Mouse (Mus musculus) testis, adult 2 months (tissue): ENCODE measurements around the gene Ppm1l. TPM values are rescaled to one million over a fixed set of nuclear protein-coding genes. Genes with fewer than 3 reads are reported as not detected.

Source experiments
- H3K27ac ChIP-seq: fragments of 200-500 bp; 2 replicates; pipeline ENCODE4 v1.5.1; 2012; ENCODE audit warnings: low read depth, low read length; ENCODE audit not compliant: control insufficient read depth, insufficient read depth
- H3K27me3 ChIP-seq: fragments of 200-500 bp; 2 replicates; pipeline ENCODE4 v1.6.1; 2012; ENCODE audit warnings: mild to moderate bottlenecking, low read length, moderate library complexity; ENCODE audit not compliant: control insufficient read depth, insufficient read depth
- H3K36me3 ChIP-seq: fragments of 200-500 bp; 2 replicates; pipeline ENCODE4 v1.6.1; 2012; ENCODE audit warnings: mild to moderate bottlenecking, low read length; ENCODE audit not compliant: control insufficient read depth, insufficient read depth
- H3K4me1 ChIP-seq: fragments of 200-500 bp; 2 replicates; pipeline ENCODE4 v1.6.1; 2012; ENCODE audit warnings: low read length; ENCODE audit not compliant: control insufficient read depth, insufficient read depth
- H3K4me3 ChIP-seq: fragments of 200-500 bp; 2 replicates; pipeline ENCODE4 v1.5.1; 2012; ENCODE audit warnings: low read depth, mild to moderate bottlenecking, low read length, moderate library complexity, mixed read lengths; ENCODE audit not compliant: control insufficient read depth
- CTCF ChIP-seq: fragments of 200-500 bp; IDR thresholded peaks from 2 replicates; pipeline ENCODE4 v1.5.1; 2012; ENCODE audit warnings: low read depth, mild to moderate bottlenecking, inconsistent platforms, low read length, moderate library complexity; ENCODE audit not compliant: control insufficient read depth, insufficient read depth, insufficient replicate concordance
- POLR2A ChIP-seq: fragments of 200-500 bp; IDR thresholded peaks from 2 replicates; pipeline ENCODE4 v1.6.1; 2012; ENCODE audit warnings: low read depth, mild to moderate bottlenecking, inconsistent platforms, low read length, moderate library complexity; ENCODE audit not compliant: control insufficient read depth
- polyA plus RNA-seq: library from polyadenylated mRNA; depleted of rRNA; stranded (reverse); fragments of >200 nt; gene quantifications from 2 replicates; pipeline ENCODE4 v1.2.3, GENCODE M21; 2012

Ppm1l gene
- polyA plus RNA-seq, 1 experiment: 2.2 TPM

- Histone ChIP-seq H3K27me3 (no peaks in the 10 kb centered on the region), H3K36me3 (no peaks in the 10 kb centered on the region), H3K4me3 (no peak overlapping the region), H3K4me1 (no peaks in the 10 kb centered on the region), H3K27ac (no peak overlapping the region)
- TF ChIP-seq POLR2A (no peak), CTCF (no peak)
Observed at GRCm38 (mm10) chr3:69515730-69516350, 199.2 kb downstream of the Ppm1l start.

DNA sequence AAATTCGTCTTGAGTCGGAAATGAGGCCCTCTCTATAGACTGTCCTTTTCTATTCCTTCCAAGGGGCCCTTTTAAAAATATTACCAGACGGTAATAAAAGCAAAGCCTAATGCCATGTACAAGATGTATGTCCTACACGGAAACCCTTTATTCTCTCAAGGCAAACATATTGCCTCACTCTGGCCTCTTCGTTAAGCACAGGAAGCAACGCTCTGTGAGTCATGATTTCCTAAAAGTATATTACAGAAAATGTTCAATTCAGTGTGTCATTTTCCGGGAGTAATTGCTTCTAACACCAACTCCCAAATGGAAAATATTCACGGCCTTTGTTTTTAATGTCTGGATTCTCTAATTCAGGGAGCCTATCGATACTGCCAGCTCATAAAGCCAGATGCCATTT, 202.5 kb downstream of the Ppm1l start:
- H3K36me3 ChIP-seq: no peaks in the 10 kb centered on the region
- H3K4me3 ChIP-seq: no peak overlapping the region
- TF ChIP-seq POLR2A (no peak), CTCF (no peak)
- no peaks in the 10 kb centered on the region for H3K27me3 ChIP-seq
- H3K4me1 ChIP-seq: no peaks in the 10 kb centered on the region
- no peak overlapping the region for H3K27ac ChIP-seq

- H3K27me3 ChIP-seq: no peaks in the 10 kb centered on the region
- H3K27ac ChIP-seq: no peak overlapping the region
- no peaks in the 10 kb centered on the region for H3K36me3 ChIP-seq
- no peak overlapping the region for H3K4me3 ChIP-seq
- TF ChIP-seq POLR2A (no peak), CTCF (no peak)
- no peaks in the 10 kb centered on the region for H3K4me1 ChIP-seq
Observed at GRCm38 (mm10) chr3:69519789-69520558, 203.3 kb downstream of the Ppm1l start.

DNA sequence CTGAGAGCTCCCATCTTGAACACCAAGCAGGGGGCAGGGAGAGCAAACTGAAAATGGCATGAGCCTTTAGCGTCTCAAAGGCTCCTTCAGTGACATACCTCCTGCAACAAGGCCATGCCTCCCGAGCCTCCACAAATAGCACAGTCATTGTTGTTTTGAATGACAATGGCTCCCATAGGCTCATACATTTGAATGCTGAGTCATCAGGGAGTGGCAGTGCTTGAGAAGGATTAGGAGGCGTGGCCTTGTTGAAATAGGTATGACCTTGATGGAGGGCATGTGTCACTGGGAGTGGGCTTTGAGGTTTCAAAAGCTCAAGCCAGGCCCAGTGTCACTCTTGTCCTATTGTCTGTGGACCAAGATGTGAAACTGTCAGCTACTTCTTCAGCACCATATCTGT, 205.6 kb downstream of the Ppm1l start:
- no peak overlapping the region for H3K4me3 ChIP-seq
- no peaks in the 10 kb centered on the region for H3K4me1 ChIP-seq
- no peaks in the 10 kb centered on the region for H3K36me3 ChIP-seq
- TF ChIP-seq POLR2A (no peak), CTCF (no peak)
- no peaks in the 10 kb centered on the region for H3K27me3 ChIP-seq
- H3K27ac ChIP-seq: no peak overlapping the region

DNA sequence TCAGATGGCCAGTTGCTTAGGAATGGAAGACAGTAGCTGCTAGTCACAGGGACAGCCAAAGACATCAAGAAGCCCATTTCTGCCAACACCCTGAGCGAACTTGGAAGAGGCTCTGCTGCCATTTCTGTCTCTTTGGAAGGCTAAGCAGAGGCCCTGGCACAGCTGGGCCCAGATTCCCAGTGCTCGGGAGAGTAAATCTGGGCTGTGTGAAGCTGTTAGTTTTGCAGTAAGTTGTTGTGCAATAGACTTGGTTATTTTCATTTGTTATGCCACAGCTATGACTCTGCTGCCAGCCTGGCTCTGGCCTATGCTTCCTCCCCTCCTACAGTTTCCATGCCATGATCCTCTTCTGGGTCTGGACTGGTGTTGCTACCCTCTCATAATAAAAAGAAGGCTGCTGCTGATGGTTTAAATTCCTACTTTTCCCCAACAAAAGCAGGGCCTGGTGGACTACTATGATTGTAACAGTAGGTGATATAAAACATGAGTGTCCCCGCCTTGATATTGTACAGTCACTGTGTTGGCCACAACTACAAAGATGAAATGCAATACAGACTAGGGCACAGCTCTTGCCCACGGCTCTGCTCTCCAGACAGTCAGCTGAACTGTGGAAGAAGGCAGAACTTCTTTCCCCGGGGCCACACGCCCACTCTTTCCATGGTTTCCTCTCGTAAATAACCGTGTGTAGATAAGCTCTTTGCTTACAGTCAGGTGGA, 207.9 kb downstream of the Ppm1l start:
- H3K27me3 ChIP-seq: no peaks in the 10 kb centered on the region
- TF ChIP-seq CTCF (no peak), POLR2A (no peak)
- no peak overlapping the region; the same call in 1 of the 2 replicates for H3K4me3 ChIP-seq
- no peaks in the 10 kb centered on the region for H3K36me3 ChIP-seq
- no peak overlapping the region for H3K27ac ChIP-seq
- H3K4me1 ChIP-seq: no peaks in the 10 kb centered on the region

DNA sequence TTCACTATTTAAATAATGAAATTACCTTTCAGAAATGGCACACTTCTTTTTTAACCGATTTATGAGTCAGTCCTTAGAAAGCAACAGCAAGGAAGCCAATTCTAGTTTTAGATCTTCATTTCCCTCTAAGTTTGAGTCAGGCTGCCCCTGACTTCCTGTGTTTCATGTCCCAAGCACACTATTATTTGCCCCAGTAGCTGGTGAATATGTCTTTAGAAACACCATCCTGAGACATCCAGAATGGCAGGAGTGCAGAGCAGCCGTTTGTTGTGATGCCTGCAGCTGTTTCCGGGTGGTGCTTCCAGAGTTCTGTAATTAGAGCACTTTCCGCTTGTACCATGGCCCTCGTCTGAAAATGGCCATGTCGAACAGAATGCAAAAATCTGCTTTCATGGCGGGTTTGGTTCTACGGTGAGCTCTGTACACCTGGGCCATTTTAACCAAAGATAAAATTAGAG, 208.4 kb downstream of the Ppm1l start:
- Histone ChIP-seq H3K27ac (no peak overlapping the region), H3K36me3 (no peaks in the 10 kb centered on the region), H3K4me3 (no peak overlapping the region), H3K4me1 (no peaks in the 10 kb centered on the region), H3K27me3 (no peaks in the 10 kb centered on the region)
- no peak for TF ChIP-seq POLR2A
- no peak for TF ChIP-seq CTCF

DNA sequence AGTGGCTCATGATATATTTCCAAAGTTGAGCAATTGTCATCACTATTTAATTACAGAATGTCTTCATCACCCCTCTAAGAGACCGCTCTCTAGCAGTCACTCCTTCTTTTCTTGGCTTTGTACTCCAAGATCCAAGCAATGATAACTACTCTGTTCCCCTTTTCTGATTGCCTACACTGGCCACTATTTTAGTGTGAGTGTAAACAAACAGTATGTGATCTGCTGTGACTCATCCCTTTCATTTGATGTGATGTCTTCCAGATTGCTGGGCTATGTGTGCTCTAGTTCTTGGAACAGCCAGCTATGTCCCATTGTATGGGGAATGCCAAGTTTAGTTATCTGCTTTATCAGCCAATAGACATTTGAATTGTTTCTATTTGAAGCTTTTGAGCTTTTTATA, 210.7 kb downstream of the Ppm1l start:
- no peak overlapping the region for H3K27ac ChIP-seq
- H3K4me1 ChIP-seq: no peaks in the 10 kb centered on the region
- H3K27me3 ChIP-seq: no peaks in the 10 kb centered on the region
- no peak for TF ChIP-seq CTCF
- no peak for TF ChIP-seq POLR2A
- no peak overlapping the region for H3K4me3 ChIP-seq
- H3K36me3 ChIP-seq: no peaks in the 10 kb centered on the region
